Mouse (Mus musculus): ENCODE measurements around the gene Cct4. TPM values are rescaled to one million over a fixed set of nuclear protein-coding genes. Genes with fewer than 3 reads are reported as not detected.

The Cct4 gene
- polyA plus RNA-seq, 1 experiment from 2014 or later = 275 TPM

DNA sequence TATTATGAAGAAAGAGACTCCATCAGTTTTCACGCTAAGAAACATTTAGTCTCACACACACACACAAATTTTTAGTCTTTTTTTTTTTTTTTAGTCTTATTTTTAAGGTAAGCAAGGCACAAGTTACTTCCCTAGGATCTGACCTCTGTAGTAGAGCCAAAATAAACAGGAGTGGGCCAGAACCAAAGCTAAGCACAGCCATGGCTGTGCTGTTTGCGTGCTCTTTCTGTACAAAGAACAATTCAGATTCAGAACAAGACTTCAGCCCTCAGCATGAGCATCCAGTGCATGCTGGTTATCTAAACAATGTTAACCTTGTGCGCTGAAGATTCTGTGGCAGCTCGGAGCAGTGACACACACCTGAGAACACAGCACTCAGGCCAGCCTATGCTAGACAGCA, 25.9 kb upstream of the Cct4 start:
- no peak overlapping the region for H3K27ac ChIP-seq (ENCODE audit: low read depth, low read length)
- H3K4me3 ChIP-seq (ENCODE audit: low read depth, low read length) = no peak overlapping the region
- H3K4me1 ChIP-seq (ENCODE audit: control insufficient read depth, insufficient read depth, low read length) = no peaks in the 10 kb centered on the region
- peaks cover 2% of the 10 kb centered on the region; the same call in 1 of the 2 replicates for H3K36me3 ChIP-seq (ENCODE audit: control insufficient read depth, insufficient read depth, low read length)
- H3K27me3 ChIP-seq (ENCODE audit: control insufficient read depth, insufficient read depth, low read length) = no peaks in the 10 kb centered on the region
- no peak for ATAC-seq (replicated peaks; ENCODE audit: insufficient number of reproducible peaks, low FRiP score, low TSS enrichment)
- H3K9me3 ChIP-seq (replicated peaks; ENCODE audit: control insufficient read depth, low read length) = 0 out of 2 replicates have a peak, but pooled peaks cover 4% of the 10 kb centered on the region
- WGBS (ENCODE audit: insufficient replicate concordance) = 73% methylated on average over 4 of the region's 4 CpGs
- H3K9ac ChIP-seq (ENCODE audit: low read depth, low read length) = no peak overlapping the region
- no peak overlapping the region for H3K4me2 ChIP-seq

- Histone ChIP-seq H3K27ac (ENCODE audit: low read depth, low read length) (no peak overlapping the region), H3K27me3 (ENCODE audit: control insufficient read depth, insufficient read depth, low read length) (no peaks in the 10 kb centered on the region), H3K9ac (ENCODE audit: low read depth, low read length) (no peak overlapping the region), H3K4me3 (ENCODE audit: low read depth, low read length) (no peak overlapping the region), H3K4me2 (no peak overlapping the region), H3K36me3 (ENCODE audit: control insufficient read depth, insufficient read depth, low read length) (peaks cover 2% of the 10 kb centered on the region; the same call in 1 of the 2 replicates), H3K4me1 (ENCODE audit: control insufficient read depth, insufficient read depth, low read length) (no peaks in the 10 kb centered on the region), H3K9me3 (replicated peaks; ENCODE audit: control insufficient read depth, low read length) (peaks cover 5% of the 10 kb centered on the region; the same call in 1 of the 2 replicates)
- 75% methylated on average over 4 of the region's 4 CpGs for WGBS (ENCODE audit: insufficient replicate concordance)
- ATAC-seq (replicated peaks; ENCODE audit: insufficient number of reproducible peaks, low FRiP score, low TSS enrichment) = no peak
Observed at GRCm38 (mm10) chr11:22965503-22965902, 24.8 kb upstream of the Cct4 start.

- peaks cover 9% of the 10 kb centered on the region; the same call in 1 of the 2 replicates for H3K36me3 ChIP-seq (ENCODE audit: control insufficient read depth, insufficient read depth, low read length)
- peaks cover 20% of the 10 kb centered on the region for H3K9me3 ChIP-seq (replicated peaks; ENCODE audit: control insufficient read depth, low read length)
- WGBS (ENCODE audit: insufficient replicate concordance) = 68% methylated on average over 6 of the region's 6 CpGs
Observed at GRCm38 (mm10) chr11:22969486-22969885, 20.8 kb upstream of the Cct4 start.

DNA sequence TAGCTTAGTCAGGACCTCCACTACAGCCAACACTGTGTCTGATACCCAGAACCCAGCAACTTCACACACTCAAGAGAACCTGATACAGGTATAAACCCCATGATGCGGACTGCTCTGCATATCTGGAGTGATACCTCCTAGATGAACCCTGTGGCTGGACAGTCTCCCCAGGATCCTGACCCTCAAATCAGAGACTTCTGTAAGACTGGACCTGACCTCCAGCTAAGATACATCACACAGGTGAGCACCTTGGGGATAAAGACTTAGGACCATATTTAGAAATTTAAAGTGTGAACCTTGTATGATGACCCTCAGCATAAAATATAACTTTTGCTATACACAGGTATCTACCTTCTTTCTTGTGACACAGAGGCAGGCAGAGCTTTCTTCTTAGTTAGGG, 19.8 kb upstream of the Cct4 start:
- H3K36me3 ChIP-seq (ENCODE audit: control insufficient read depth, insufficient read depth, low read length) = peaks cover 9% of the 10 kb centered on the region; the same call in 1 of the 2 replicates
- WGBS (ENCODE audit: insufficient replicate concordance) = 79% methylated on average over 1 of the region's 1 CpGs
- no peaks in the 10 kb centered on the region for H3K27me3 ChIP-seq (ENCODE audit: control insufficient read depth, insufficient read depth, low read length)
- no peak overlapping the region for H3K9ac ChIP-seq (ENCODE audit: low read depth, low read length)
- no peak overlapping the region for H3K4me3 ChIP-seq (ENCODE audit: low read depth, low read length)
- no peak overlapping the region for H3K27ac ChIP-seq (ENCODE audit: low read depth, low read length)
- H3K4me1 ChIP-seq (ENCODE audit: control insufficient read depth, insufficient read depth, low read length) = 0 out of 2 replicates have a peak, but pooled peaks cover 3% of the 10 kb centered on the region
- no peak overlapping the region for H3K4me2 ChIP-seq
- H3K9me3 ChIP-seq (replicated peaks; ENCODE audit: control insufficient read depth, low read length) = peaks cover 20% of the 10 kb centered on the region
- ATAC-seq (replicated peaks; ENCODE audit: insufficient number of reproducible peaks, low FRiP score, low TSS enrichment) = no peak

More at GRCm38 (mm10) chr11:22969486-22969885, 20.8 kb upstream of the Cct4 start:
- Histone ChIP-seq H3K27ac (ENCODE audit: low read depth, low read length) (no peak overlapping the region), H3K4me3 (ENCODE audit: low read depth, low read length) (no peak overlapping the region), H3K4me1 (ENCODE audit: control insufficient read depth, insufficient read depth, low read length) (0 out of 2 replicates have a peak, but pooled peaks cover 3% of the 10 kb centered on the region), H3K27me3 (ENCODE audit: control insufficient read depth, insufficient read depth, low read length) (no peaks in the 10 kb centered on the region), H3K4me2 (no peak overlapping the region), H3K9ac (ENCODE audit: low read depth, low read length) (no peak overlapping the region)
- no peak for ATAC-seq (replicated peaks; ENCODE audit: insufficient number of reproducible peaks, low FRiP score, low TSS enrichment)

DNA sequence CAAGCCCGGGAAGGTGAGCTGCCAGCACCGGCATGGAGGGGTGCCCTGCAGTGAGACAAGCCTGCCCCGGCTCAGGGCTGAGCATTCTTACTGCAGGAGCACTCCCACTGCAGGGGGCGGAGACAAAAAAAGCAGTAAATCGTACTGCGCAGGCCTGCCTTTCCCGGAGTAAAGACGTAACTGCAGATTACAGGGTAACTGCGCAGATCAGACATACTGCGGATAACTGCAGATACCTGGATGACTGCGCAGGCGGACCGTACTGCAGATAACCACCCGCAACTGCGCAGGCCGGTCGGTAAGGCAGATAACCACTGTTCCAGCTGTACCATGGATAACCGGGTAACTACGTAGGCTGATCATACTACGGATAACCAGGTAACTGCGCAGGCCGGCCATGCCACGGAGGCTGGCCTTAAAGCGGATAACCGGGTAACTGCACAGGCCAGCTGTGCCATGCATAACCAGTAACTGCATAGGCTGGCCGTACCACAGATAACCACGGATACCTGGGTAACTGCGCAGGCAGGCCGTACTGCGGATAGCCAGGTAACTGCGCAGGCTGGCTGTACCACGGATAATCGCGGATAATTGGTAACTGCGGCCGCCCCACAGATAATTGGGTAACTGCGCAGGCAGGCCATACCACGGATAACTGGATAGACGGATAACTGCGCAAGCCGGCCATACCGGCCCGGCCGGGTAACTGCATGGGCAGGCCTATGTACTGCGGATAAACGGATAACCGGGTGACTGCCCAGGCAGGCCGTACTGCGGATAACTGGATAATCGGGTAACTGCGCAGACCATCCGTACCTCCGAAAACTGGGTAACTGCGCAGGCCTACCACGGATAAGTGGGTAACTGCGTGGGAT, 18.2 kb upstream of the Cct4 start, which contains the start of gene Zrsr1:
TSS of gene Zrsr1 (plus strand) at position 171 of the 875 bp plus-strand sequence.
- Histone ChIP-seq H3K4me2 (peak within 1 kb of the TSS; percentile 78), H3K4me1 (ENCODE audit: control insufficient read depth, insufficient read depth, low read length) (0 out of 2 replicates have a peak, but pooled peaks cover 3% of the 10 kb centered on the region), H3K27ac (ENCODE audit: low read depth, low read length) (peak within 1 kb of the TSS; percentile 70), H3K9me3 (replicated peaks; ENCODE audit: control insufficient read depth, low read length) (peaks cover 16% of the 10 kb centered on the region), H3K27me3 (ENCODE audit: control insufficient read depth, insufficient read depth, low read length) (no peaks in the 10 kb centered on the region), H3K9ac (ENCODE audit: low read depth, low read length) (peak within 1 kb of the TSS; percentile 67), H3K4me3 (ENCODE audit: low read depth, low read length) (peak within 1 kb of the TSS; percentile 62), H3K36me3 (ENCODE audit: control insufficient read depth, insufficient read depth, low read length) (peaks cover 9% of the 10 kb centered on the region; the same call in 1 of the 2 replicates)
- ATAC-seq (replicated peaks; ENCODE audit: insufficient number of reproducible peaks, low FRiP score, low TSS enrichment) = peak; percentile 83
- 50% methylated on average over 56 of the region's 56 CpGs for WGBS (ENCODE audit: insufficient replicate concordance)

GRCm38 (mm10) chr11:22972746-22973526, 17.4 kb upstream of the Cct4 start:
- 52% methylated on average over 45 of the region's 46 CpGs for WGBS (ENCODE audit: insufficient replicate concordance)
- ATAC-seq (replicated peaks; ENCODE audit: insufficient number of reproducible peaks, low FRiP score, low TSS enrichment) = peak; percentile 70
- H3K4me3 ChIP-seq (ENCODE audit: low read depth, low read length) = peak overlapping the region; percentile 62

GRCm38 (mm10) chr11:22973599-22973998, 16.7 kb upstream of the Cct4 start:
- Histone ChIP-seq H3K4me2 (peak overlapping the region; percentile 69), H3K4me1 (ENCODE audit: control insufficient read depth, insufficient read depth, low read length) (0 out of 2 replicates have a peak, but pooled peaks cover 3% of the 10 kb centered on the region), H3K4me3 (ENCODE audit: low read depth, low read length) (peak overlapping the region; percentile 49), H3K36me3 (ENCODE audit: control insufficient read depth, insufficient read depth, low read length) (peaks cover 9% of the 10 kb centered on the region; the same call in 1 of the 2 replicates), H3K27ac (ENCODE audit: low read depth, low read length) (no peak overlapping the region), H3K9ac (ENCODE audit: low read depth, low read length) (peak overlapping the region; percentile 30; the same call in 1 of the 2 replicates), H3K27me3 (ENCODE audit: control insufficient read depth, insufficient read depth, low read length) (no peaks in the 10 kb centered on the region), H3K9me3 (replicated peaks; ENCODE audit: control insufficient read depth, low read length) (peaks cover 16% of the 10 kb centered on the region)
- ATAC-seq (replicated peaks; ENCODE audit: insufficient number of reproducible peaks, low FRiP score, low TSS enrichment) = no peak
- 50% methylated on average over 14 of the region's 14 CpGs for WGBS (ENCODE audit: insufficient replicate concordance)

More at GRCm38 (mm10) chr11:22972746-22973526, 17.4 kb upstream of the Cct4 start:
- Histone ChIP-seq H3K36me3 (ENCODE audit: control insufficient read depth, insufficient read depth, low read length) (peaks cover 7% of the 10 kb centered on the region; the same call in 1 of the 2 replicates), H3K9me3 (replicated peaks; ENCODE audit: control insufficient read depth, low read length) (peaks cover 16% of the 10 kb centered on the region), H3K9ac (ENCODE audit: low read depth, low read length) (peak overlapping the region; percentile 67; the same call in 1 of the 2 replicates), H3K4me1 (ENCODE audit: control insufficient read depth, insufficient read depth, low read length) (0 out of 2 replicates have a peak, but pooled peaks cover 3% of the 10 kb centered on the region), H3K27ac (ENCODE audit: low read depth, low read length) (peak overlapping the region; percentile 70), H3K4me2 (peak overlapping the region; percentile 78), H3K27me3 (ENCODE audit: control insufficient read depth, insufficient read depth, low read length) (no peaks in the 10 kb centered on the region)

DNA sequence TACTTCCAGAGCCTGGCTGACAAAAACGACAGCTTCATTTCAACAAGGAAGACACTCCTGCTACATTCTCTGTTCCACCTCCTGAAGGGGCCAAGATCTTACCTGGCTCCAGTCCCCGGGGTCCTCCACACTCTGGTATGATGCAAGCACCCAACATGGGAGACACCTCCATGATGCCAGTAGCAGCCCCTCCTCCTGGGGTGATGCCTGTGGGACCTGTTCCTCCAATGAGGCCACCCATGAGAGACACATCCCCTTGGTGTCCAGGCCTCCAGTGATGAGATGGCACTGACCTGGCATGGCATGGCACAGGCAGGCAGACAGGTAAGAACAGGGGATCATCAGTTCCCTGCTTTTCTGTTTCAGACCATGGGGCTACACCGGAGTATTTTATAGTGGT, 12.1 kb upstream of the Cct4 start:
- no peaks in the 10 kb centered on the region for H3K9me3 ChIP-seq (replicated peaks; ENCODE audit: control insufficient read depth, low read length)
- ATAC-seq (replicated peaks; ENCODE audit: insufficient number of reproducible peaks, low FRiP score, low TSS enrichment) = no peak
- peaks cover 5% of the 10 kb centered on the region; the same call in 1 of the 2 replicates for H3K36me3 ChIP-seq (ENCODE audit: control insufficient read depth, insufficient read depth, low read length)
- WGBS (ENCODE audit: insufficient replicate concordance) = 86% methylated on average over 3 of the region's 3 CpGs
- no peaks in the 10 kb centered on the region for H3K27me3 ChIP-seq (ENCODE audit: control insufficient read depth, insufficient read depth, low read length)
- H3K9ac ChIP-seq (ENCODE audit: low read depth, low read length) = no peak overlapping the region
- H3K27ac ChIP-seq (ENCODE audit: low read depth, low read length) = no peak overlapping the region
- peaks cover 11% of the 10 kb centered on the region for H3K4me1 ChIP-seq (ENCODE audit: control insufficient read depth, insufficient read depth, low read length)
- H3K4me2 ChIP-seq = no peak overlapping the region
- no peak overlapping the region for H3K4me3 ChIP-seq (ENCODE audit: low read depth, low read length)

Data from heart, embryonic 11.5 days (tissue).